Mouse (Mus musculus) macrophage (primary cell): ENCODE measurements around the gene Emsy. TPM values are rescaled to one million over a fixed set of nuclear protein-coding genes. Genes with fewer than 3 reads are reported as not detected.

Experiments
- H3K27ac ChIP-seq: fragments of 350-480 bp; formaldehyde crosslinking; 2 replicates; pipeline ENCODE4 v1.9.0; 2021
- H3K36me3 ChIP-seq: fragments of 350-480 bp; formaldehyde crosslinking; 2 replicates; pipeline ENCODE4 v1.9.0; 2021; ENCODE audit errors: inconsistent target
- H3K4me3 ChIP-seq: fragments of 350-480 bp; formaldehyde crosslinking; 2 replicates; pipeline ENCODE4 v1.9.0; 2021; ENCODE audit errors: inconsistent target
- H3K79me2 ChIP-seq: fragments of 350-480 bp; formaldehyde crosslinking; 2 replicates; pipeline ENCODE4 v1.9.0; 2021; ENCODE audit errors: inconsistent target
- WGBS: methylation state at CpG from one replicate; pipeline ENCODE4 v1.1.7; 2026; ENCODE audit warnings: inconsistent platforms; ENCODE audit not compliant: missing documents; 5-methylcytosine and 5-hydroxymethylcytosine counted together
- polyA plus RNA-seq: library from polyadenylated mRNA; stranded (reverse); fragments of 250-400 nt; gene quantifications from 3 replicates; pipeline ENCODE4 v1.2.4, GENCODE M21; 2018; ENCODE audit warnings: inconsistent platforms

Emsy gene
- polyA plus RNA-seq, 1 experiment from 2014 or later, result 23.6 TPM

DNA sequence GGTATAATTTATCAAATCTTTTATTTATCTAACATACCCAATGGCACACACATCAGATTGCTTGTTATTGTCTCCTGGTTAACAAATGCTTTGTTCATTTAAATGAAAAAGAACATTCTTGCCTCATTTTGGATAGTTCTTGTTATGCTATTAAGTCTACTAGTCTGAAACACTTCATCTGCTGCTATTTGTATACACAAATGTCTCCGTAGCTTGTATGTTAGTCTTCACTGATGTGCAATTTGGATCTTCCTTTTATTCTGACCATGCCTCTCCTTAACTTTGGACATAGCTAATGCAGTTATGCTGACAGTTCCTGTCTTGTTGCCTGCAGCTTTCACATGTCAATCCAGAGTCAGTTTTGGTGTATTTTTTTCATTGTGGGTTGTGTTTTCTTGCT is 79.1 kb downstream of the Emsy start:
- Histone ChIP-seq H3K79me2 (no peaks in the 10 kb centered on the region), H3K4me3 (no peak overlapping the region), H3K36me3 (no peaks in the 10 kb centered on the region), H3K27ac (no peak overlapping the region)
- 77% methylated on average over 1 of the region's 1 CpGs for WGBS

DNA sequence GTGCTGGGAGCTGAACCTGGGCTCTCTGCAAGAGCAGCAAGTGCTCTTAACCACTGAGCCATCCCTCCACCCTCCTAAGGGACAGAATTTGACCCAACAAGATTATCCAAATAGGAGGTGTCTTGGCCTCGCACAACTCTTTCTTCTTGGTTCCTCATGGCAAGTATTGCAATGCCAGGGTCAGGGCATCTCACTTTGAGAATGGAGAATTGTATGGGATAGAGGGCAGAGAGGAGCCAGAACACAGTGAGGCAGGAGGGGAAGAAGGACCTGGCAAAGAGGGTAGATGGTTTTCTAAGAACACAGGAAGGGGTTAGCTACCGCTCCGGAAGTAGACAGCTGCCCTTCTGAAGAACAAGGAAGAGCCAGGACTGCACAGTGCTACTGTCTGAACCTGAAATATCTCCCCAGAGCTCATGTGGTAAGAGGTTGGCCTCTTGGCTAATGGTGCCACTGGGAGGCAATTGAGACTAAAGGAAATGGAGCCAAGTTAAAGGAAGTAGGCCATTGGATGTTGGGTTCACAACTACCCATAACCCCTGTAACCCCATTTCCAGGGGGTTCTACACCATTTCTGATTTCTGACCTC is 80.8 kb downstream of the Emsy start:
- Histone ChIP-seq H3K79me2 (no peaks in the 10 kb centered on the region), H3K4me3 (no peak overlapping the region), H3K27ac (no peak overlapping the region), H3K36me3 (no peaks in the 10 kb centered on the region)
- WGBS, result 79% methylated on average over 3 of the region's 3 CpGs

DNA sequence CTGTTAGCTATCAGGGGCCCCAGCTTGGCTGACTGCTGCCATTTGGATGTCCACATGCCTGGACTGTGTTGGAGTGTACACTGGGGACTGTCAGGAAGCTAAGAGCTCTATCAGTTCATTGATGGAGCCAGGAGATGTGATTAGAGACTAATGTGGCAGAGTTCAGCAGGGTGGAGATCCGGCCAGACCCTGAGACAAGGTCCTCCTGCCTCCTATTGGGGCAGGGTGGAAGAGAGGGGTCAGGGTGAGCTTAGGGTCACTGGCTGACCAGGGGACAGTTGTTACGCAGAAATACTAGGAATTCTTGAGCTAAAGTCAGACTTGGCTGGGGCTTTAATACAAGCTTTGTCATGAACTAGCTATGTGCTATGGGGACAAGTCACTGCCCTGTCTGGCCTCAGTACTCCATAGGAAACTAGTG is 81.8 kb downstream of the Emsy start:
- Histone ChIP-seq H3K36me3 (no peaks in the 10 kb centered on the region), H3K79me2 (no peaks in the 10 kb centered on the region), H3K27ac (no peak overlapping the region), H3K4me3 (no peak overlapping the region)
- 100% methylated on average over 2 of the region's 2 CpGs for WGBS

DNA sequence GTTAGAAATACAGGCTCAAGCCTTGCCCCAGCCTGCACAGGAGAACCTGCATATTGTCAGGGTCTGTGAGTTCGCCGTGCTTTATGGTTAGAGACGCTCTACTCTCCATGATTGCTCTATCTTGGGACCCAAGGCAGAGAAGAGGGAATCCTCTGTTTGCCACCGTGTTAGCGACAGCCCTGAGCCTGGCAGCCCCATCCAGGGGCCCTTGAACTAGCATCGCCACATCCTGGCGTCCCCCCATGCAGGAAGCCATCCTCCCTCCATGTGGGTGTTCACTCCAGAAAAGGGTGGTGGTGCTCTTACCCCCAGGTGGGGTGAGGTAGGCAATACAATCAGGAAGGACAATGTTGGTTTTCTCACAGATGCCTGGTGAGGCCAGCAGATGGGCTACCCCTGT is 82.3 kb downstream of the Emsy start:
- H3K4me3 ChIP-seq, result no peak overlapping the region
- H3K36me3 ChIP-seq, result no peaks in the 10 kb centered on the region
- 86% methylated on average over 6 of the region's 7 CpGs for WGBS
- no peaks in the 10 kb centered on the region for H3K79me2 ChIP-seq
- no peak overlapping the region for H3K27ac ChIP-seq

DNA sequence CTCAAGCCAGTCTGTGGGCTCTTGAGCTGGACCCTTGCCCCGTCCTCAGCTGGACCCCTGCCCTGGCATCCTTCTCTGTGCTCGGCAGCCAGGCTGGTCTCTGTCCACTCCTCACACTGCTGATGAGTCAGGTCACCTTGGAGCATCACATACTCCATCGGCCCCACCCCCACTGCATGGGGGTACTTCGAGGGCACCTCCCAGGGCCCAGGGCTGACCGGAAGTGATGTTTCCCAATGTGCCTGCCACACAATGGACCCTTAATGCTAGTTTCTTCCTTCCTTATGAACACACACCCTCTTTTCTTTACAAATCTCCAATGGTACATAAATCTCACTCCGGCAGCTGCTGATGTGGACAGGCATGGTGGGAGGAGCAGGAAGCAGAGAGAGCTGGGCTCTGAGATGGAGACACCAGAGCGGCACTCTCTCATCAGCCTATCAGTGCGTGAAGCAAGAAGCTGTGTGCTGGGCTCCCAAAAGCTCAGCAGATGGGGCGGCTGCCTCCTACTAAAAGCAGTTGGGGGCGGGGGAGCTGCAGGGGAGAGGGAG is 83.3 kb downstream of the Emsy start:
- H3K27ac ChIP-seq, result no peak overlapping the region
- no peaks in the 10 kb centered on the region for H3K36me3 ChIP-seq
- no peak overlapping the region for H3K4me3 ChIP-seq
- WGBS, result 69% methylated on average over 10 of the region's 10 CpGs
- no peaks in the 10 kb centered on the region for H3K79me2 ChIP-seq

DNA sequence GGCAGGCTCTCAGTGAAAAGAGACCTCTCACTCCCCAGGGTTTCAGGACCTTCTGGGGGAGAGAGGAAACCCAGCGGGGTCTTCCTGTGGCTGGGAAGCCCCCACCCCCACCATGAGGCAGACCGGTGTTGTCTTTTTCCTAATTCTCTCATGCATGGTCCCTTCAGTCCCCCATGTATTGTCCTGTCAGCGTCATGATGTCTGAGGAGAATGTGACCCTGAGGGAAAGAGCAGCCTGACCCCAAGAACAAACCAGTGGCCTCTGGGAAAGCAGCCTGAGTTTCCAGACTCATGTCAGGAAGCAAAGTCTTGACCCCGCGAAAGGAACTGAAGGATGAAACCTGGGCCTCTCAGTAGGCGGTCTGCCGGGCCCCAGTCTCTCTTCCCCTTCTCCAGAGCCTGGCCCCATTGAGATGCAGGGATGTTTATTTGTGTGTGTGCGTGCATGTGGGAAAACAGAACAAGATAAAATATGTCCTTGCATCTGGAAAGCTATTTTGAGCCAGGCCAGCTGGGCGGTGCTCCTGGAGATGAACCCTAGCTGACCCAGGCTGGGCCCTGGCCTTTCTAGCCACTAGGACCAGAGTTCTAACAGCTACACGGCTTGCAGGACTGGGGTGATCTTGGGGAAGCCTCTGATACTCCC is 84.2 kb downstream of the Emsy start:
- no peak overlapping the region for H3K27ac ChIP-seq
- H3K79me2 ChIP-seq, result no peaks in the 10 kb centered on the region
- no peaks in the 10 kb centered on the region for H3K36me3 ChIP-seq
- no peak overlapping the region for H3K4me3 ChIP-seq
- WGBS, result 79% methylated on average over 10 of the region's 10 CpGs

DNA sequence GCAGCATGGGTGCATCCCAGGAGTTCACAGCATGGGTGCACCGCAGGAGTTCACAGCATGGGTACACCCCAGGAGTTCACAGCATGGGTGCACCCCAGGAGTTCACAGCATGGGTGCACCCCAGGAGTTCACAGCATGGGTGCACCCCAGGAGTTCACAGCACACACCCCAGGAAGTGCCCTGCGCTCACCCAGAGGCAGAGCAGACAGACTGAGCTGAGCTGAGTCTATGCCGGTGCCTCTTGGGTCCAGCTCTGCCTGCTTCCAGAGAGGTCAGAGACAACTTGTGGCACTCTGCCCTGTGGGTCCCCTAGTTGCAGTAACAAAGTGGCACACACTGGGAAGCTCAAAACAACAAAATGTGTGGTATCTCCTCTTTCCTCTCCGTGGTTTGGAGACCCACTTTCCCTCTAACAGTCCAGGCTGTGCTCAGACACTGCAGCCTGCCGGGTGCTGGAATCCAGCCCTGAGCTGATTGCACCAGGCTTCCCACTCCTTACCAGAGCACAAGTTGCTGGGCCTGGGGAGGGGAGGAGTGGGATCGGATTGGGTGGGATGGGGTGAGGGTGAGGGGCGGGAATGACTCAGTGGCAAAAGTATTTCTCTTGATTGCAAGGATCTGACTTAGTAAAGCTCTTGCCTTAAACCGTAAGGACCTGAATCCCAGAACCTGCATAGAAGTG is 85.6 kb downstream of the Emsy start:
- H3K27ac ChIP-seq, result no peak overlapping the region
- WGBS, result 78% methylated on average over 8 of the region's 8 CpGs
- H3K4me3 ChIP-seq, result no peak overlapping the region
- no peaks in the 10 kb centered on the region for H3K36me3 ChIP-seq
- H3K79me2 ChIP-seq, result no peaks in the 10 kb centered on the region

DNA sequence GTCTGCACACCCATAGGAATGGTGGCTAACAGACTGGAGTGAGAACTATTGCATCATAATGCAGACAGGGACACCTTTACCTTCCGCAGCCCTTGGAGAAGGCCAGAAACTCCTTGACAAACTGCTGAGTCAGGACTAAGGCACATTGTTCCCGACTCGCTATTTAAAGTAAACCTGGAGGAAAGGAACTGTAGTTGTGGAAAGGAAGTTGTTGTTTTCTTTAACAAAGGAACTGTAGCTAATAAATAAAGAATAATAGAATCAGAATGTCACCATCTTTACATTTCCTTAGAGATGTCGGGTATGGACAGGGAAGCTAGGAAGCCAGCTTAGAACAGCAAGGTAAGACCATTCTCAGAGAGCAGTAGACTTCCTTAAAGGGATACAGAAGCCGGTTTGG is 89.5 kb downstream of the Emsy start:
- H3K27ac ChIP-seq, result no peak overlapping the region
- 38% methylated on average over 5 of the region's 5 CpGs for WGBS
- no peaks in the 10 kb centered on the region for H3K79me2 ChIP-seq

DNA sequence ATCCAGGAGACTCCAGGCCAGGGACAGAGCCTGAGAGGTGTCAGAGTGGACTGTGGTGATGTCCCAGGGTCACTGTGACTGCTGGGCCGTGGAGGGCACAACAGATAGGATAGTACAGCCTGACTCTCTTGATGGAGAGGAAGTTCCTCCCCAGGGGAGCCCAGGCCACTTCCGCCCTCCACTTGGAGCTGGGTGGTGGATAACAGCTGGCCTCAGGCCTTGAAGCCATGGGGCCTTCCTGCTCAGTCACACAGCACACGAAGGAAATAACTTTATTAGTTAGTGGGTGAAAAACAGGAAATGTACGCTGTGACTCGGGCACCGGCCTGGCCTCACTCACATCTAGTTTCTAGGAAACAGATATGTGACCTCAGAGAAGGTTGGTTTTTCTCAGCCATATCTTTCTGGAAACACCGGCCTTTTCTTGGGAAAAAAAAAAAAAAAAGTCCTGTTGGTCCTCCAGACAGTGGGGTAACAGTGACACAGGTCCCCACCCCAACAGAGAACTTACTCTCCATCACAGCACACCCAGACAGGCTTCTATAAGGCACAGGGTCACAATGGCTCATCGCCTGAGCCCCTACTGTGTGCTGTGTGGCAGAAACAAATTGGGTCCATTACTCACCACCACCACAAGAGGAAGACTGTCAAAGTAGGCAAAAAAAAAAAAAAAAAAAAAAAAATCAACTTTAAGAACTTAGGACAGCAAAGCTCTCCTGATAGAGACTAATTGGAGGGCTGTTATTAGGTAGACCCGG is 91.8 kb downstream of the Emsy start:
- H3K27ac ChIP-seq, result no peak overlapping the region

More for the DNA sequence above, 89.5 kb downstream of the Emsy start:
- no peaks in the 10 kb centered on the region for H3K36me3 ChIP-seq
- H3K4me3 ChIP-seq, result no peak overlapping the region

DNA sequence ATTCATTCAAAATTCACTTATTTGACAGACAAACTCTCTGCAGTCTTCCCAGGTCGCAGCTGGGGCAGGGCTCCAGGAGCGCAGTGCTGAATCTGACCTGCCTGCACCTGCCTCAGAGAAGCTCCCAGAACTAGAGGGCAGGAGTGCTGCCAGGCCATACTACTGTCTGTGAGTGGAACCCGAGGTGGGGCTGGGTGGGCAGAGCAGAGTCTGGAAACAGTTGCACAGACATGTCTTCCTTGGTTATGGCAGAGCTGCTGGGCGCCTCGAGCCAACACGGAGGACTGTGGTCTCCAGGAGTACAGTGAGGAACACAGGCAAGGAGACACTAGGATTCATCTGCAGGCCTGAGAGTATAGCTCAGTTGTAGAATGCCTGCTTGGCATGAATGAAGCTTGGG is 92.6 kb downstream of the Emsy start:
- Histone ChIP-seq H3K27ac (no peak overlapping the region), H3K36me3 (no peaks in the 10 kb centered on the region), H3K79me2 (no peaks in the 10 kb centered on the region), H3K4me3 (no peak overlapping the region)
- 90% methylated on average over 6 of the region's 6 CpGs for whole genome bisulfite sequencing

More for the DNA sequence above, 91.8 kb downstream of the Emsy start:
- no peaks in the 10 kb centered on the region for H3K79me2 ChIP-seq
- no peaks in the 10 kb centered on the region for H3K36me3 ChIP-seq
- 39% methylated on average over 9 of the region's 9 CpGs for WGBS
- no peak overlapping the region for H3K4me3 ChIP-seq

GRCm38 (mm10) chr7:98562966-98563365 is 93.6 kb downstream of the Emsy start:
- H3K27ac ChIP-seq, result no peak overlapping the region
- H3K36me3 ChIP-seq, result no peaks in the 10 kb centered on the region
- no peak overlapping the region for H3K4me3 ChIP-seq
- whole genome bisulfite sequencing, result 31% methylated on average over 5 of the region's 5 CpGs
- H3K79me2 ChIP-seq, result no peaks in the 10 kb centered on the region

- Histone ChIP-seq H3K36me3 (no peaks in the 10 kb centered on the region), H3K79me2 (no peaks in the 10 kb centered on the region), H3K4me3 (no peak overlapping the region), H3K27ac (no peak overlapping the region)
- 85% methylated on average over 8 of the region's 8 CpGs for WGBS
Observed at GRCm38 (mm10) chr7:98562186-98562585, 94.4 kb downstream of the Emsy start.

GRCm38 (mm10) chr7:98561556-98562164 is 94.9 kb downstream of the Emsy start:
- 91% methylated on average over 12 of the region's 12 CpGs for WGBS
- Histone ChIP-seq H3K27ac (no peak overlapping the region), H3K4me3 (no peak overlapping the region), H3K36me3 (no peaks in the 10 kb centered on the region), H3K79me2 (no peaks in the 10 kb centered on the region)

GRCm38 (mm10) chr7:98558128-98558921 is 98.3 kb downstream of the Emsy start:
- Histone ChIP-seq H3K79me2 (no peaks in the 10 kb centered on the region), H3K36me3 (no peaks in the 10 kb centered on the region), H3K4me3 (no peak overlapping the region), H3K27ac (no peak overlapping the region)
- 89% methylated on average over 9 of the region's 9 CpGs for WGBS
